Mouse (Mus musculus) lung, postnatal 0 days (tissue): Measurements from ENCODE around the gene Kif13a.

Source experiments
- CTCF ChIP-seq: IDR thresholded peaks from 2 replicates; pipeline ENCODE4 v1.5.1; 2016; ENCODE audit warnings: antibody characterized with exemption, mild to moderate bottlenecking
- EP300 ChIP-seq: IDR thresholded peaks from 2 replicates; pipeline ENCODE4 v1.6.1; 2016; ENCODE audit warnings: antibody characterized with exemption, mild to moderate bottlenecking, control low read depth

- TF ChIP-seq CTCF (no peak), EP300 (no peak)
These were observed 23.7 kb downstream of the Kif13a start for GRCm38 (mm10) chr13:46905971-46906370.
